Comparison of ENCODE assay signal across 19 mouse cellular contexts in the genomic region with DNA sequence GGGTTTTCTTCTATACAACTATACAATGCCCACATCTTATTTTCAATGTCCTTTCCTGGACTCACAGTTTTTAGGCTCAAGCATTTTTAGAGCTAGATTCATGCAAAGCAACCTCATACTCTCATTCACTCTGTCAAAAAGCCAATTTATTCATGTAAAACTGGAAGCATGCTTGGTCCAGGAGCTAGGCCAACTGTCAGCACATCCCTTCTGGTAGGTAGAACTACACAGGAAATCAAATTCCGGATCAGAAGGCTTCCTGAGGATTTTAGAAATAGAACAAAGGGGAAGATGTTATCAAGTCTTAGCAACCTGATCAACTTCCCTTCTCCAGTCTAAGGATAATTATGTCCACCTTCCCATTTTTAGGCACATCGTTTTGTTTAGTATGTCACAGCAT.
A peak's percentile ranks its signal among the peaks of the same experiment; 100 is the strongest.
DNase-seq lines count a peak whose midpoint lies in the region; ATAC-seq and TF ChIP-seq lines count a peak whose summit lies in the region.
"Had no signal": no experiment of that assay in that cellular context is flagged by ENCODE, and none has a peak within 500 bp of the region (broad histone marks: within the 10 kb centered on the region; RNA-seq: fewer than 3 reads in every experiment).

No protein-coding gene starts in this region.

- no peaks in the 10 kb centered on the region for H3K4me1 ChIP-seq in kidney, adult 2 months (ENCODE audit: control insufficient read depth, insufficient read depth, low read length)
- H3K4me1 ChIP-seq: embryonic facial prominence, embryonic 12.5 days; forebrain, embryonic 10.5 days; limb, embryonic 10.5 days; liver, embryonic 12.5 days; neural tube, embryonic 13.5 days had no signal

- no peak for ATAC-seq in megakaryocyte, adult 5-6 weeks (ENCODE audit: poor library complexity, severe bottlenecking)
- ATAC-seq: activated CD4-positive, CD25-positive, alpha-beta regulatory T cell, adult 4 months; intestine, postnatal 0 days; liver, embryonic 12.5 days; lung, postnatal 0 days had no signal

- TF ChIP-seq POLR2A in kidney, adult 2 months (IDR thresholded peaks at IDR 0.05; ENCODE audit: low read depth, low read length): no peak

- TF ChIP-seq CTCF in kidney, adult 2 months (conservative IDR thresholded peaks at IDR 0.05; ENCODE audit: insufficient read depth, insufficient read length, low read depth, low read length): no peak

- peak; percentile 11 for DNase-seq in adrenal gland, adult 2 months
- DNase-seq in adrenal gland, adult 8-10 months: no peak
- DNase-seq in kidney, adult 2 months: peak; percentile 72
- no peak for DNase-seq in kidney, postnatal 10 days
- peak; percentile 31 to 32 for DNase-seq in right cerebral cortex, postnatal 10 days (ENCODE audit: low spot score in 2 of 2)
- DNase-seq in right cerebral cortex, postnatal 36 days (ENCODE audit: low spot score in 2 of 2): no peak
- DNase-seq in spleen, postnatal 14 days (ENCODE audit: low spot score in 2 of 2): no peak
- DNase-seq: heart, adult 11 months; thymus, adult 2 months had no signal

- H3K27ac ChIP-seq in kidney, adult 2 months (ENCODE audit: insufficient read depth, low read depth, low read length): no peak overlapping the region
- H3K27ac ChIP-seq: embryonic facial prominence, embryonic 12.5 days; forebrain, embryonic 10.5 days; hindbrain, embryonic 14.5 days; limb, embryonic 10.5 days; liver, embryonic 12.5 days; neural tube, embryonic 13.5 days had no signal

- H3K27me3 ChIP-seq in kidney, adult 2 months (replicated peaks; ENCODE audit: control insufficient read depth, insufficient read depth, low read length): no peaks in the 10 kb centered on the region
- H3K27me3 ChIP-seq: embryonic facial prominence, embryonic 12.5 days; liver, embryonic 12.5 days; neural tube, embryonic 13.5 days had no signal

- WGBS in kidney, adult 2 months: 67% methylated on average over 2 of the region's 2 CpGs

- H3K36me3 ChIP-seq in kidney, adult 2 months (ENCODE audit: control insufficient read depth, insufficient read depth, low read length): no peaks in the 10 kb centered on the region
- H3K36me3 ChIP-seq: embryonic facial prominence, embryonic 12.5 days; forebrain, embryonic 10.5 days; limb, embryonic 10.5 days; liver, embryonic 12.5 days; neural tube, embryonic 13.5 days had no signal

- no peak overlapping the region for H3K4me3 ChIP-seq in kidney, adult 2 months (ENCODE audit: insufficient read depth, low read depth, low read length)
- H3K4me3 ChIP-seq: embryonic facial prominence, embryonic 12.5 days; forebrain, embryonic 10.5 days; limb, embryonic 10.5 days; liver, embryonic 12.5 days; neural tube, embryonic 13.5 days had no signal

Comparison
In these comparisons a context has a peak if more than half of its experiments do, and no peak if none do; other contexts are left out.
1. DNase-seq: peak in adrenal gland, adult 2 months (single experiment), kidney, adult 2 months (single experiment) and right cerebral cortex, postnatal 10 days (2 of 2); none in adrenal gland, adult 8-10 months (single experiment), kidney, postnatal 10 days (single experiment), right cerebral cortex, postnatal 36 days (0 of 2) and spleen, postnatal 14 days (0 of 2).